Mouse (Mus musculus) left cerebral cortex, postnatal 25 days (tissue): ENCODE measurements around the gene Med29. TPM values are rescaled to one million over a fixed set of nuclear protein-coding genes. Genes with fewer than 3 reads are reported as not detected.
A peak's percentile ranks its signal among the peaks of the same experiment; 100 is the strongest.

Experiments
- DNase-seq, 2 experiments: peaks; one replicate each; pipeline ENCODE4 v3.0.0; 2022; ENCODE audit warnings: low spot score in 2 of 2, mixed read lengths in 1 of 2
- intact Hi-C: fragments of 180-260 bp; cut with DNase I; formaldehyde crosslinking; loops from one replicate; pipeline ENCODE4 v1.15.1; 2025
- total RNA-seq, 2 experiments: library from RNA; stranded (reverse); gene quantifications; 2 replicates each; pipeline ENCODE4 v1.2.3; 2021

Med29 gene
- total RNA-seq = 10 to 100 TPM; 19.0 to 22.2 TPM

DNA sequence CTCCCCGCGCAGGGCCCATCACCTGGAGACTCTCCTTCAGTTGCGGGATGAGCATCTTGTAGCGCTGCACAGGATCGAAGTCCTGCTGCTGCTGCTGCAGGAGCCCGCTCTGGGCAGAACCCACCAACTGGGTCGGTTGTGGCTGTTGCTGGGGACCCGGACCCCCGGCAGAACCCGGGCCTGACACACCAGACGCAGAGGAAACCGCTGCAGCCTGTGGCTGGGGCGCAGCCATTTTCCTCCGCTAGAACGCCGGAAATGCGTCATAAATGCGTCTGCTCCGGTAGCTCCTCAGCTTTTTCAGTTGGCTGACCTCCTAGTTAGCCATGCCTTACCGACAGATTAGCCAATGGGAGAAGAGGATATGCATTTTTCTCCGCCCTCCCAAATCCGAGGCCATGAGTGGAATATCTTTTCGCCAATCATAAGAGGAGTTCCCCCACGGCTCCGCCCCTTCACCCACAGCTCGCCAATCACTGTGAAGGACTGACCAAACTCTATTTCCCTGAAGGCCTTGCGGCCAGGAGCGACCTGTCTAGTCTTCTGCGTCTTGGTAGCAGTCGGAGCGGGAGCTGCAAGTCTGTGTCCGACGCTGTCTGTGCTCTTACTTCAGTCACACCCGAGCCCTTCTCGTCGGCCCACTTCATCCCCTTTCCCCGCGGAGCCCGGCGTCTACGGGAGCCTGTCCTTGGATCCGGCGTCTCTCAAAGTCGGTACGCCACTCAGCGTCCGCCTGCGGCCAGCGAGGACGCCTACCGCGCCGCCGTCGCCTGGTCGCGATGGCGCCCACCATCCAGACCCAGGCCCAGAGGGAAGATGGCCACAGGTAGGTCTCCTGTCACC is at the start of gene Med29, which contains the start of gene Paf1:
Gene Med29 (minus strand): TSS at position 280 of the 843 bp plus-strand sequence.
Gene Paf1 (plus strand): TSS at position 523 of the 843 bp plus-strand sequence.
- DNase-seq = peak; percentile 95 to 100
- intact Hi-C loops = no loop called here

- no peak for DNase-seq
- intact Hi-C loops = no loop called here
These were observed 49.4 kb upstream of the Med29 start for GRCm38 (mm10) chr7:28441776-28442485.

DNA sequence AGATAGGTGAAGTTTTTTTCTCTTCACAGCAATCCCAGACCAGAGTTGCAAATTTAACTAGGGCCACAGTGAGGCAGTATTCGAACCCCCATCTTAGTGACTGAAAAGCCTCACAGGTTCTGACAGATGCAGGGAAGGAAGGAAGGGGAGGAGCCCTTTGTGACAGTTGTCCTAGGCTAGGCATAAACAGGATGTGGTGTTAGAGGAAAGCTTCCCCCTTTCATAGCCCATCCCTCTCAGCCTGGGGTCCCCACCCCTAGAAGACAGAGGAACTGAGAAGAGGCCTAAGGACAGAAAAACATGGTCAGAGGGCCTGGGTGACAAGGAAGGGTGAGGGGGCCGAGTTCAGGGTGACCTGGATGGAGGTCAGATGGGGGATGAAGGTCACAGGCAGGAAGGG is 48.2 kb upstream of the Med29 start:
- DNase-seq = no peak
- intact Hi-C loops = no loop called here

DNA sequence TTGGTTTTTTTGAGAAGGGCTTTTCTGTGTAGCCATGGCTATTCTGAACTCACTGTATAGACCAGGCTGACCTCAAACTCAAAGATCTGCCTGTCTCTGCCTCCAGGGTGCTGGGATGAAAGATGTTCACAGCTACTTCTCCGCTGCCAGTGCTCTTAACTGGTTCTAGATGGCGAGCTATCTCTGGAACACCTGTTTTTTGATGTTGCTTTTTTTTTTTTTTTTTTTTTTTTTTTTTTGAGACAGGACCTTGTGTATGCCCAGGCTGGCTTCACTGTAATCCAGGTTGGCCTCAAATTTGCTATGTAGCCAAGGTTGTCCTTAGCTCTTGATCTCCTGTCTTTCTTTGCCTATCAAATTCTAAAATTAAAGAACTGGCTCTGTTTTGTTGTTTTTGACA is 46.3 kb upstream of the Med29 start:
- DNase-seq = no peak
- intact Hi-C loops = no loop called here

GRCm38 (mm10) chr7:28437964-28438363 is 45.5 kb upstream of the Med29 start:
- intact Hi-C loops = loop anchor here (2.0 kb wide), 2 partner anchors 163 to 289 kb away; no protein-coding TSS in a partner anchor
- no peak for DNase-seq

DNA sequence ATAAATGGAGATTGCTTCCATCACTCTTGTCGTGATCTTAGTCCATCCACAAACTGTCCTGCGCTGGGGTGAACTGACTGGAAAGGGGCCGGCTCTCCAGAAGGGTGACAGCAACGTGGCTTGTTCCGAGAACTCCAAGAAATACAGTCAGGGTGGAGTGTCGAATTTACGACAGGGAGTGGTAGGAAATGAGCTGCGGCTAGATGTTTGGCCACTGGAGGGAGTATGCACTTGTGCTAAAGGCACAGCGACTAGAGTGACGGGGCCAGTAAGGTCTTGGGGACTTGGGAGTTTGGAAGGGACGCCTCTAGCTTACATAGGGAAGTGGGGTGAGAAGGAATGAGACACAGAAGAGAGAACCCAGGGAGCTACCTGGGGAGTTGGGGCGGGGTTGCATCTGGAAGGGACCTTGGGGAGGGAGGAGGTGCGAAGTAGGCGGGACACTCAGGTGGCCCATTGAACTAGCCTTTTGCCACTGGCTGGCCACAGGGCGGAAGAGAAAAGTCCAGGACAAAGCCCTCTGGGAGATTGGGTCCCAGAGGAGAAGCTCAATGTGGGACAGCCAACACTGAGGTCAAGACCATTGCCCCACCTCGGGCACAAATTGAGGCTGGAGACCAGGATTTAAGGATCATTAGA is 44.5 kb upstream of the Med29 start, which contains the start of gene Gmfg:
Gene Gmfg (plus strand): TSS at position 516 of the 639 bp plus-strand sequence.
- intact Hi-C loops = loop anchor here (2.0 kb wide), 2 partner anchors 164 to 290 kb away; no protein-coding TSS in a partner anchor
- peak; percentile 72 to 86 for DNase-seq

GRCm38 (mm10) chr7:28436271-28436904 is 43.9 kb upstream of the Med29 start:
- intact Hi-C loops = loop anchor here (2.0 kb wide), 2 partner anchors 164 to 290 kb away; no protein-coding TSS in a partner anchor
- DNase-seq = peak; percentile 100

- intact Hi-C loops = loop anchor here (2.0 kb wide), 2 partner anchors 165 to 291 kb away; no protein-coding TSS in a partner anchor
- DNase-seq = peak in 1 of 2 experiments; percentile 10
These were observed 43.3 kb upstream of the Med29 start for GRCm38 (mm10) chr7:28435660-28436259.

DNA sequence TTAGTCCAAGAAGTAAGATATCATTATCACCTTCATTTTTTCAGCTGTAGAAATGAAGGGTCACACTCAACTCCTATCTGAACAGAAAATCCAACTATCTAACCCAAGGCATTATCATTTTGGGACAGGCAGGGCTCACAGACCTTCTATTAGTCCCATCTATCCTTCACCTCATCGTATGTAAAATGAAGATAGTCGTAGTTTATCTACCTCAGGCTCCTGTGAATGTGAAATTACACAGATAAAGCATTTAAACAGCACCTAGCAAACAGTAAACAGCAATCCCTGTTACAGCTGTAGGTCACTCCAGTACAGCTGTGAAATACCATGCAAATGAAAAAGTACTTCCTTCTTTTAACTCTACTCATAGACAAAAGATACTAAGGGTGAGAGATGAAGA is 39.7 kb upstream of the Med29 start:
- DNase-seq = no peak
- intact Hi-C loops = no loop called here

DNA sequence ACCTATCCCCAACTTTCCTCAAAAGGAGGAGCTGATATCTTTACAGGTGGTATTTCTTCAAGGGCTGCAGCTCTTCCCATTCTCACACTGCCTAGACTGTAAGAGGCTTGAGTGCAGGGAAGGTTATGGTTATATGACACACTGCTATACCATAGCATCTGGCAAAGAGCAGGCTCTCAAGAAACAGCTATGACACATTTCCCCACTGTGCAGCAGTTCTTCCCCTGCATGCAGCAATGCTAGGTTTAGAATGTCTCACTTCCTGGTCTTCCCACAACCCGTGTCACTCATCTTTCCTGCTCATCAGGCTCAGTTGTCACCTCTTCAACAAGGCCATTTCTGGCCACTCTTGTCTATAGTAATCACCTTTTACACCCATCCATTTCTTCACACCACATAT is 38.0 kb upstream of the Med29 start:
- no peak for DNase-seq
- intact Hi-C loops = no loop called here

GRCm38 (mm10) chr7:28427738-28428137 is 35.2 kb upstream of the Med29 start:
- intact Hi-C loops = no loop called here
- DNase-seq = no peak

GRCm38 (mm10) chr7:28423018-28423417 is 30.5 kb upstream of the Med29 start:
- no peak for DNase-seq
- intact Hi-C loops = no loop called here

DNA sequence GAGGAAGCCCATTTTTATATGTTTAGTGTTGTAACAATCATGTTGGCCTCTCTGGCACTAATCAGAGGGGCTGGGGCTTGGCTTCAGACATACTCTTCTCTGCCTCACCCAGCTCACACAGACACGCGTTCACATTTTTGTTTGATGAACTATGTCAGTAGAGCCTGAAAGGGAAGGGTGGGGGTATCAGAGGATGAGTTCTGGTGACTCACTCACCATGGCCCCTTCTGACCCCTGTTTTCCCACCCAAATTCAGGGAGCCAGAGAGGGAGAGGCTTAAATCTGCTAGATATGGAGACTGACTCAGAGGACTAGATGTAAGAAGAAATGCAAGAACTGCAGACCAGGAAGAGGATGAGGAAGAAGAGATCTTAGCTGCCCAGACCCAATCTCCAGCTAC is 26.9 kb upstream of the Med29 start:
- intact Hi-C loops = no loop called here
- DNase-seq = no peak

- DNase-seq = peak in 1 of 2 experiments; percentile 40
- intact Hi-C loops = no loop called here
These were observed 25.7 kb upstream of the Med29 start for GRCm38 (mm10) chr7:28418096-28418670.

DNA sequence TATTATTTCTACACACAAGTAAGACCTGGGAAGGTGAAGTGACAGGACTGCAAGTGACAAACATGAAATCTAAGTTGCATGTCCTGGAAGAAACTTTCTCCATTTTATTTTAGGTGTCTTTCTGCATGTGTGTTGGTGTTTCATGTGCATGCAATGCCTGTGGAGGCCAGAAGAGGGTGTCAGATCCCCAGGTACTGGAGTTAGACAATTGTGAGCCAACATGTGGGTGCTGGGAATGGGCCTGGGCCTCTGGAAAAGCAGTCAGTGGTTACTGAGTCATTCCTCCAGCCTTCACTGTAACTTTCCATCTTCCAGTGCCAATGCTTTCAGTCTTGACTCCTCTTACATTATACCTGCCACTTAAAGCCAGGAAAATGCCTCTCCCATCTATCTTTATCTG is 24.9 kb upstream of the Med29 start:
- no peak for DNase-seq
- intact Hi-C loops = no loop called here

GRCm38 (mm10) chr7:28412826-28413225 is 20.3 kb upstream of the Med29 start:
- intact Hi-C loops = no loop called here
- DNase-seq = no peak

DNA sequence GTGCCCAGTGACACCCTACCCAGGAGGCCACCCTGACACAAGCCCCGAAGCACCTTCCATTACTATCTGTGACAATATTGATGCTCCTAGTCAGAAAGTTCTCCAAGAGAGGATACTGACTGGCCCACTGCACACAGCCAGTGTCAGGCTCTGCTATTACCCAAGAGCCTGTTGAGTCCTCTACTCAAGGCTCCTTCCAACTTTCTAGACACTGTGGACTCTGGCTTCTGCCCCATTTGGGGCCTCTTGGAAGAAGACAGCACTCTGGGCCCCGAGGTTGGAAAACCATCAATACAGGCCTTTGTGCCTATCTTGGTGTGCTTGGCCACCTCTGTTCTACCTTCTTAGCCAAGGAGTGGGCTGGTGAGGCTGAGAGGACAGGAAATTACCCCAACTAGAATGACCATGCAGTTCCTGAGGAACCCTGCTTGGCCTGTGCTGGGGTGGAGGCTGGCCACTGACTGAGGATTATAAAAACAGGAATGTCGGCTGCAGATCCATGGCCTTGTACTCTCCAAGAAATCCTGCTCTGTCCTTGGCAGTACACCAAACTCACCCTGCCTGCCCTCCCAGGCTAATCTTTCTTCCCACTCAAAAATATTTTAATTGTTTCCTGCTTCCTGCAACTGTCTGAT is 18.4 kb upstream of the Med29 start:
- intact Hi-C loops = no loop called here
- DNase-seq = no peak

DNA sequence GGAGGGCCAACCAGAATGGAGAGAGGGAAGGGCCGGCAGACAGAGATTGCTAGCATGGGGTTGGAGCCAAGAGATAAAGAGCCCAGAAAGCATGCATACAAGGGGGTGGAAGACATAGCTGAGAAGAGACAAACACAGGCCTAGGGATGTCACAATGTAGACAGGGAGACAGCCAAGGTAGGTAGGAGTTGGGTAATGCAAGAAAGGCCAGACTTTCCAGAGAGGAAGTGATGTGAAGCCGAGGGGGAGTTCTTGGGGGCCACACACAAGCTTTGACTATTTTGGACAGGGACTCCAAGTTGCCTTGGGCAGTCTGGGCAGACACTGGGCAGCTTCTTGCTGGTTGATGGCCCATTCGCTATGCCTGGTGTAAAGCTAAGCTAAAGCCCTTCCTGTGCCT is 9.4 kb upstream of the Med29 start:
- no peak for DNase-seq
- intact Hi-C loops = no loop called here
